Mouse (Mus musculus) CD4-positive, CD25-positive, alpha-beta regulatory T cell, adult 9 weeks (primary cell): ENCODE measurements around the gene Sapcd1. TPM values are rescaled to one million over a fixed set of nuclear protein-coding genes. Genes with fewer than 3 reads are reported as not detected.

Source experiments
- polyA plus RNA-seq: library from polyadenylated mRNA; unstranded; fragments of 100-300 nt; shearing (Covaris generic); gene quantifications from one replicate; pipeline ENCODE4 v1.2.1, GENCODE M21; 2017

The Sapcd1 gene
- 3.2 TPM for polyA plus RNA-seq

GRCm38 (mm10) chr17:35027277-35028068 lies at the start of gene Sapcd1:
Gene Sapcd1, minus strand, starts transcription at chr17:35028016.

GRCm38 (mm10) chr17:35076507-35077176 lies 48.8 kb upstream of the Sapcd1 start, which contains the start of gene Ly6g6e:
Gene Ly6g6e, plus strand, starts transcription at chr17:35076902.

DNA sequence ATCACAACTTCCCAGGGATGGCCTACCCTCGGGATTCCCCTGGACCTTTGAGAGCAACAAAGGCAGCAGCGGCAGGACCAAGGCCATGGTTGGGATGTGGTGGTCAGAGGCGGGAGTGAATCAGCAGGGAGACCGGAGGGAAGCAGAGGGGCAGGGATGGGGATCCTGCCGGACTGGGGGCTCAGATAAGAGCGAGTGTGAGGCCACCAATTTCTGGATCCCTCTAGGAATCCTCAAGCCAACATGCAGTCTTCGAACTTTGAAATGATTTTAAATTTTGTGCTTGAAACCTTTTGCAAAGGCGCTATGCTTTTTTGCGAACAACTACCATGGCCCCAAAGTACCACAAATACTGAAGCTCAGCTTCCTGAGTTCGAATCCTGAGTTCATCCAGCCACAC lies 38.3 kb upstream of the Sapcd1 start, which contains the start of gene Mpig6b:
Mpig6b (minus strand) TSS at position 101 of the 400 bp plus-strand sequence.

GRCm38 (mm10) chr17:35064951-35065947 lies 37.4 kb upstream of the Sapcd1 start, which contains the start of gene Ly6g6c:
Gene Ly6g6c, plus strand, starts transcription at chr17:35065388.

GRCm38 (mm10) chr17:35058911-35059892 lies 31.4 kb upstream of the Sapcd1 start, which contains the start of gene Ddah2:
Gene Ddah2, plus strand, starts transcription at chr17:35059035.

DNA sequence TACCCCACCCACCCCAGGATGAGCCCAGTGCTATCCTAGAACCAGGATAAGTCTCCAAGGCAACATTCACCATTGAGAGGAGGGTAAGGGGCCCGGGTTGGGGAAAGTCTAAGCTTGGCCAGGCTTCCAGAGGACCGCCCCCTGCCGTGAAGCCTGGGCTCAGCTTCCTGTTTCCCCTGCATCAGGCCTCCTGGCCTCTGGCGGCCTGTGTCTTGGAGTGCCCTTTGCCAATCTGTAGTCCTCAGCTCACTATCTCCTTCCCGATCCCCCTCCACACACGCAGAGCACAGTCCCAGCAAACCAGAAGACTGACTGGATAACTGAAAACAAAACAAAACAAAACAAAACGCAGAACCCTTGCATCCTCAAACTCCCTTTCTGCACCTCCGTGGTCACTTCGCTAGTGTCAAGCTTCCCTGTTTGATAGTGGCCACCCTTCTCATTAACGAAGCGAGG lies 21.8 kb upstream of the Sapcd1 start, which contains the start of gene Clic1:
Clic1 (plus strand) TSS at position 406 of the 456 bp plus-strand sequence.

GRCm38 (mm10) chr17:35046681-35047455 lies 19.1 kb upstream of the Sapcd1 start, which contains the start of gene Msh5:
Gene Msh5, minus strand, starts transcription at chr17:35046745.

GRCm38 (mm10) chr17:35016376-35016775 lies 11.4 kb downstream of the Sapcd1 start, which contains the start of gene Vwa7:
Gene Vwa7, plus strand, starts transcription at chr17:35016579.

DNA sequence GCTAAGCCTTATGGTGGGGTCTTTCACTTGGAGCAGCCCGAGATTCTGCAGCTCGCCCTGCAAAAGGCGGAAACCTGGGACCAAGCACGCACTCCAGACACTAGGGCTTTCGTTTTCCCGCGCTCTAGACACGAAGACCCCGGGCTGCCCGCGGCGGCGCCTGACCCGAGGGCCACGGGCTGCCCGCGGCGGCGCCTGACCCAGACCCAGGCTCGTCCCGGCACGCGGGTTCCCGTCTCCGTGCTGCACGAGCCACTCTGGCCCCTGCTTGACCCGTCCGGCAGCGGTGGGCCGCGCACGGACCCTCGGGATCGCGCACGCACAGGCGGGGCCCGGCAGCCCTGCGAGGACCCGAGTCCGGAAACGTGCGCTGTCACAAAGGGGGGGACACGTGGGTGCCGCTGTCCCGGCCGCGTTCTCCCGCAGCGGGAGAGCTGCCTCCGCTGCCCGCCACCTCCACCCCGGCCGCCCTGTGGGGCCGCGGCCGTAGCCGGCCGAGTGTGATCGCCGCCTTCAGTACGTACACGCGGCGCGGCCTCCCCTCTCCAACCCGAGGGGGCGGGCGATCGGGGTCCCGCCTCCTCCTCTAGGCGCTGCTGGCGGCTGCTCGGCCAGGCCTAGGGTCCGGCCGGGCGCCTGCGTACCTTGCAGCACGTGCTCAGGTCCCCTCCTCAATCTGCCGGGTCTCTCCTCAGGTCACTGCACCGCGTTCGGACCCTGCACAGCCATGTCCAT lies 26.9 kb downstream of the Sapcd1 start, which contains the start of gene Vars:
Vars (plus strand) TSS at position 271 of the 735 bp plus-strand sequence.

GRCm38 (mm10) chr17:34981690-34982180 lies 46.1 kb downstream of the Sapcd1 start, which contains the start of gene Lsm2:
Gene Lsm2, plus strand, starts transcription at chr17:34981862.

Other genes with a start within 250 kb of the Sapcd1 start
- not detected for gene Cyp21a1, start 223.5 kb downstream of the Sapcd1 start, polyA plus RNA-seq
- gene Stk19, start 191.1 kb downstream of the Sapcd1 start, polyA plus RNA-seq: 39.7 TPM
- 76.3 TPM for gene Dxo, start 191.0 kb downstream of the Sapcd1 start, polyA plus RNA-seq
- 143 TPM for gene Skiv2l, start 177.8 kb downstream of the Sapcd1 start, polyA plus RNA-seq
- 39.1 TPM for gene Nelfe, start 177.6 kb downstream of the Sapcd1 start, polyA plus RNA-seq
- 2.2 TPM for gene Cfb, start 165.5 kb downstream of the Sapcd1 start, polyA plus RNA-seq
- gene Zbtb12, start 148.5 kb downstream of the Sapcd1 start, polyA plus RNA-seq: 0.41 TPM
- not detected for gene Gm20547, start 146.0 kb downstream of the Sapcd1 start, polyA plus RNA-seq
- gene C2, start 129.8 kb downstream of the Sapcd1 start, polyA plus RNA-seq: 3.0 TPM
- gene Ehmt2, start 129.5 kb downstream of the Sapcd1 start, polyA plus RNA-seq: 29.6 TPM
- gene Slc44a4, start 113.5 kb downstream of the Sapcd1 start, polyA plus RNA-seq: not detected
- 107 TPM for gene Neu1, start 96.8 kb downstream of the Sapcd1 start, polyA plus RNA-seq
- gene Hspa1b, start 68.8 kb downstream of the Sapcd1 start, polyA plus RNA-seq: 1.3 TPM
- not detected for gene Gm20481, start 58.1 kb downstream of the Sapcd1 start, polyA plus RNA-seq
- gene Hspa1a, start 55.9 kb downstream of the Sapcd1 start, polyA plus RNA-seq: 0.56 TPM
- not detected for gene Hspa1l, start 55.3 kb downstream of the Sapcd1 start, polyA plus RNA-seq
- gene Lsm2, start 46.2 kb downstream of the Sapcd1 start, polyA plus RNA-seq: 38.4 TPM
- gene Vars, start 27.0 kb downstream of the Sapcd1 start, polyA plus RNA-seq: 124 TPM
- 0.17 TPM for gene Vwa7, start 11.4 kb downstream of the Sapcd1 start, polyA plus RNA-seq
- gene Msh5, start 18.7 kb upstream of the Sapcd1 start, polyA plus RNA-seq: 2.7 TPM
- 654 TPM for gene Clic1, start 21.9 kb upstream of the Sapcd1 start, polyA plus RNA-seq
- 3.6 TPM for gene Ddah2, start 31.0 kb upstream of the Sapcd1 start, polyA plus RNA-seq
- not detected for gene Ly6g6c, start 37.4 kb upstream of the Sapcd1 start, polyA plus RNA-seq
- gene Mpig6b, start 38.2 kb upstream of the Sapcd1 start, polyA plus RNA-seq: not detected
- not detected for gene Ly6g6e, start 48.9 kb upstream of the Sapcd1 start, polyA plus RNA-seq
- not detected for gene Ly6g6d, start 50.0 kb upstream of the Sapcd1 start, polyA plus RNA-seq
- gene Ly6g6f, start 57.6 kb upstream of the Sapcd1 start, polyA plus RNA-seq: not detected
- gene Abhd16a, start 61.2 kb upstream of the Sapcd1 start, polyA plus RNA-seq: 84.0 TPM
- gene Ly6g5c, start 80.3 kb upstream of the Sapcd1 start, polyA plus RNA-seq: not detected
- 2.5 TPM for gene Ly6g5b, start 87.4 kb upstream of the Sapcd1 start, polyA plus RNA-seq
- gene Gpank1, start 93.4 kb upstream of the Sapcd1 start, polyA plus RNA-seq: 70.3 TPM
- 338 TPM for gene Csnk2b, start 94.0 kb upstream of the Sapcd1 start, polyA plus RNA-seq
- 4.3 TPM for gene D17H6S53E, start 98.4 kb upstream of the Sapcd1 start, polyA plus RNA-seq
- not detected for gene Apom, start 104.0 kb upstream of the Sapcd1 start, polyA plus RNA-seq
- 57.4 TPM for gene Bag6, start 107.2 kb upstream of the Sapcd1 start, polyA plus RNA-seq
- gene Prrc2a, start 136.9 kb upstream of the Sapcd1 start, polyA plus RNA-seq: 29.3 TPM
- 5.1 TPM for gene Aif1, start 148.1 kb upstream of the Sapcd1 start, polyA plus RNA-seq
- gene Lst1, start 160.4 kb upstream of the Sapcd1 start, polyA plus RNA-seq: 11.8 TPM
- gene Ltb, start 166.4 kb upstream of the Sapcd1 start, polyA plus RNA-seq: 818 TPM
- 55.3 TPM for gene Tnf, start 174.0 kb upstream of the Sapcd1 start, polyA plus RNA-seq
- gene Lta, start 177.3 kb upstream of the Sapcd1 start, polyA plus RNA-seq: 130 TPM
- 1.2 TPM for gene Gm16181, start 192.8 kb upstream of the Sapcd1 start, polyA plus RNA-seq
- 5.8 TPM for gene Atp6v1g2, start 205.6 kb upstream of the Sapcd1 start, polyA plus RNA-seq
- gene Nfkbil1, start 207.8 kb upstream of the Sapcd1 start, polyA plus RNA-seq: 10.5 TPM
- 286 TPM for gene Ddx39b, start 213.7 kb upstream of the Sapcd1 start, polyA plus RNA-seq
- 5,181 TPM for gene H2-D1, start 234.7 kb upstream of the Sapcd1 start, polyA plus RNA-seq